Mouse (Mus musculus) heart, embryonic 15.5 days (tissue): ENCODE data around the gene Gm17428. TPM values are rescaled to one million over a fixed set of nuclear protein-coding genes. Genes with fewer than 3 reads are reported as not detected.

Experiments
- ATAC-seq: fragments of 200-750 bp; cut with Nextera tagmentation; replicated peaks from 2 replicates; pipeline ENCODE4 v1.8.0; 2017; ENCODE audit warnings: low read depth, moderate TSS enrichment; ENCODE audit not compliant: insufficient number of reproducible peaks, insufficient read depth, low FRiP score
- H3K27ac ChIP-seq: fragments of 300-500 bp; sonication (generic); 2 replicates; pipeline ENCODE4 v1.5.1; 2015; ENCODE audit warnings: mild to moderate bottlenecking, inconsistent platforms
- H3K27me3 ChIP-seq: fragments of 300-500 bp; sonication (generic); 2 replicates; pipeline ENCODE4 v1.6.1; 2015; ENCODE audit warnings: inconsistent platforms
- H3K36me3 ChIP-seq: fragments of 300-500 bp; sonication (generic); 2 replicates; pipeline ENCODE4 v1.6.1; 2015; ENCODE audit warnings: mild to moderate bottlenecking, inconsistent platforms
- H3K4me1 ChIP-seq: fragments of 300-500 bp; sonication (generic); replicated peaks from 2 replicates; pipeline ENCODE4 v1.6.1; 2015; ENCODE audit warnings: inconsistent platforms
- H3K4me2 ChIP-seq: fragments of 300-500 bp; sonication (generic); 2 replicates; pipeline ENCODE4 v1.6.1; 2015; ENCODE audit warnings: inconsistent platforms, mild to moderate bottlenecking, moderate library complexity
- H3K4me3 ChIP-seq: fragments of 300-500 bp; sonication (generic); 2 replicates; pipeline ENCODE4 v1.5.1; 2015; ENCODE audit warnings: mild to moderate bottlenecking, inconsistent platforms
- H3K9ac ChIP-seq: fragments of 300-500 bp; sonication (generic); 2 replicates; pipeline ENCODE4 v1.6.1; 2015; ENCODE audit warnings: mild to moderate bottlenecking, inconsistent platforms
- H3K9me3 ChIP-seq: fragments of 300-500 bp; sonication (generic); replicated peaks from 2 replicates; pipeline ENCODE4 v1.6.1; 2016; ENCODE audit warnings: inconsistent platforms
- WGBS: fragments of 180-500 bp; shearing (Covaris S2); methylation state at CpG from one replicate; pipeline ENCODE4 v1.1.7; 2015; ENCODE audit warnings: mixed read lengths; 5-methylcytosine and 5-hydroxymethylcytosine counted together
- polyA plus RNA-seq: library from polyadenylated mRNA; unstranded; fragments of >200 nt; fragmentation: Nextera tagmentation; extraction: Ambion mirVana; gene quantifications from 2 replicates; pipeline ENCODE4 v1.2.1, GENCODE M21; 2015

Gene Gm17428
- polyA plus RNA-seq = not detected in 2 replicates

DNA sequence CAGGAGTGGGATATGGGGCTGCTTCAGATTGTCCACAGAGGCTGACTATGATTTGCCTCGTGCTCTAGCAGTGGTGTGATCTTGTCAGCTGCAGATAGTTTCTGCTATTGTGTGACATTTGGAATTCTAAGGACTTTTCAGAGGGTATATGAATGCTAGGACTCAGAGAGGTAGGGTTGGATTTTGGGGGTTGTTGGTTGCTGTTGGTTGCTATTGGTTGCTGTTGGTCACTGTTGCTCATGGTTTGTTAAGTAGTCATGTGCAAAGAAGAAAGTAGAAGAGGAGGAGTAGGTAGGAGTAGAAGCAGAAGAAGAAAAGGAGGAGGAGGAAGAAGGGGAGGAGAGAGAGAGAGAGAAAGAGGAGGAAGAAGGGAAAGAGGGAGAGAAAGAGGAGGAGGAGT, at the start of gene Gm17428:
Gene Gm17428 (plus strand): TSS at position 301 of the 400 bp plus-strand sequence.
- H3K4me3 ChIP-seq = no peak within 1 kb of the TSS
- ATAC-seq = no peak
- peaks cover 26% of the 10 kb centered on the region for H3K4me1 ChIP-seq
- H3K27me3 ChIP-seq = no peaks in the 10 kb centered on the region
- peaks cover 38% of the 10 kb centered on the region for H3K36me3 ChIP-seq
- H3K9me3 ChIP-seq = no peaks in the 10 kb centered on the region
- H3K27ac ChIP-seq = peak within 1 kb of the TSS; percentile 66
- 0 out of 2 replicates have a peak within 1 kb of the TSS, but pooled peaks have one; percentile 16 for H3K4me2 ChIP-seq
- 28% methylated on average over 1 of the region's 1 CpGs for WGBS
- peak within 1 kb of the TSS; percentile 10; the same call in 1 of the 2 replicates for H3K9ac ChIP-seq

DNA sequence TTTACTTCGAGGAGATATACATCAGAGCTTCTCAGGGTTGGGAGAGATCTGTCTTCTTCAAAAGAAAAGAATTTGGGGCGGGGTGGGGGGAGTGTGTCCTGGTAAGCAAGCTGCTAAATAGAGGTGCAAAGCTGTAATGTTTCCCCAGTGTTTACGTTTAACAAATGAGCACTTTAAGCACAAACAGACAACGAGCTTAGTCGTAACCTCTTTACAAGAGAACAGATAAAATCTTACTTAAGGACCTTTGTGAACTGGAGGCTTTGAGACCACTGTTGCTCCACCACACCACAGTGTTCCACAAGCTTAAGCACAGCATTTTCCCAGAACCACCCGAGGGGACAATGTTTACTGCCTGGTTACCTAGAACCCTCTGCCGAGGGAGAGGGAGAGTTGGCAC, 49.4 kb upstream of the Gm17428 start:
- peaks cover 15% of the 10 kb centered on the region for H3K27me3 ChIP-seq
- H3K27ac ChIP-seq = peak overlapping the region; percentile 91
- WGBS = 41% methylated on average over 7 of the region's 7 CpGs
- H3K4me3 ChIP-seq = peak overlapping the region; percentile 59; the same call in 1 of the 2 replicates
- H3K9ac ChIP-seq = peak overlapping the region; percentile 72; the same call in 1 of the 2 replicates
- ATAC-seq = no peak
- H3K9me3 ChIP-seq = no peaks in the 10 kb centered on the region
- no peaks in the 10 kb centered on the region for H3K36me3 ChIP-seq
- H3K4me2 ChIP-seq = peak overlapping the region; percentile 93
- peaks cover 46% of the 10 kb centered on the region for H3K4me1 ChIP-seq

DNA sequence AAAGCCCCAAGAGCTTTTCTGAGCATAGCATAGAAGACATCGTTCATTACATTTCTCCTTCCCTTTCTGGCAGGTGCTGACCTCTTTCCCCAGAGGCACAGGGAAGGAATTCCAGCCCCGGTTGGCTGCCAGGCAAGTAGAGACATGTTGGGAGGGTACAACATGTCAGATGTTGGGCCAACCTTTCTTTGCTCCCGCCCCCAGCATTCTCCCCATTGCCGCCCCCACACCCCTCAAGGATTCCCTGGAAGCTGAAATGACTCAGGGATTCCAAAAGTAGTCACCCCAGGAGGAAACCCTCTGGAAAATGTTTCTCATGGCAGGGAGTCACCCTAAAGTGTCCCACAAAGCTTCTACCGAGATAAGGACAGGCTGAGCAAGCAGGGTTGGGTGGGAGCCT, 46.9 kb upstream of the Gm17428 start:
- Histone ChIP-seq H3K4me3 (no peak overlapping the region), H3K9me3 (no peaks in the 10 kb centered on the region), H3K36me3 (no peaks in the 10 kb centered on the region), H3K27me3 (peaks cover 15% of the 10 kb centered on the region), H3K4me1 (peaks cover 39% of the 10 kb centered on the region), H3K9ac (no peak overlapping the region), H3K27ac (no peak overlapping the region), H3K4me2 (no peak overlapping the region)
- ATAC-seq = no peak
- 49% methylated on average over 5 of the region's 5 CpGs for WGBS

DNA sequence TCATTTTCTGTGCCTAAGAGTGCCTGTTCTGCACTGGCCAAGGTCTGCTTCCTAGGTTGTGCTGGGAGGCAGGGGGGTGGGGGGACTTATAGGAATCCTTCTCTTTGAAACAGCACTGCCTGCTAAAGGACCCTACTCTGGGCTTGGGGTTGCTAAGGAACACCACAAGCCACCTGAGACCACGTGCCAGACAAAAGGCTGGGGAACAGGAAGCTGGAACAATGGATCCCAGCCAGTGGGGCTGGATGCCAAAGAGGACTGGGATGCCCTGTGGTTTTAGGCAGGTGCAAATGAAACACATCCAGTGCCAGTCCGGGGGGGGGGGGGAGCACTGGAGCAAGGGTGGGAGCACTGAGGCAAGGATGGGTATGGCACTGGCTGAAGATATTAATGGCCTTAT, 46.3 kb upstream of the Gm17428 start:
- no peak for ATAC-seq
- H3K4me2 ChIP-seq = no peak overlapping the region
- peaks cover 15% of the 10 kb centered on the region for H3K27me3 ChIP-seq
- no peaks in the 10 kb centered on the region for H3K9me3 ChIP-seq
- H3K9ac ChIP-seq = no peak overlapping the region
- 24% methylated on average over 2 of the region's 2 CpGs for WGBS
- no peak overlapping the region for H3K27ac ChIP-seq
- H3K4me3 ChIP-seq = no peak overlapping the region
- peaks cover 33% of the 10 kb centered on the region for H3K4me1 ChIP-seq
- H3K36me3 ChIP-seq = no peaks in the 10 kb centered on the region

DNA sequence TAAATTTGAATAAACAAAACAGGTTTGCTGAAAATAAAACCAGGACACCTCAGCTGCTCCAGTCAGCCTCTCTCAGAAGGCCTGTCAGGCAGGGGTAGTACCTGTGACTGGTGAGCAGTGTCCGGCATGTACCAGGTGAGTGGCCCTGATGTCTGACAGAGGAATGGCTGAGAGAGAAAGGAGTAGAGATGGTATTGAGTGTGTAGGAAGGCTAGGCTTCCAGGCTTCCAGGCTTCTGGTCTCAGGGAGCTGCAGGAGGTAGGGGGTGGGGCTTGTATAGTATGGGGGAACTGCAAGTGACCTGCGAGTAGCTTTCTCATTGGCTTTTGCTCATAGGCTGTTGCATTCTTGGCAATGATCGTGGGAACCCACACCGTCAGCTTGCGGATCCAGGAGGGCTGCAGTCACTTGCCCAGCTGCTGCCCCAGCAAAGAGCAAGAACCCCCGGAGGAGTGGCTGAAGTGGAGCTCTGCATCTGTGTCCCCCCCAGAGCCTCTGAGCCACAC, 44.0 kb upstream of the Gm17428 start, which contains the start of gene Il25:
Gene Il25 (plus strand): TSS at position 51 of the 506 bp plus-strand sequence.
- Histone ChIP-seq H3K4me2 (no peak within 1 kb of the TSS), H3K27me3 (peaks cover 6% of the 10 kb centered on the region), H3K4me1 (peaks cover 24% of the 10 kb centered on the region), H3K4me3 (no peak within 1 kb of the TSS), H3K27ac (no peak within 1 kb of the TSS), H3K9ac (no peak within 1 kb of the TSS), H3K9me3 (no peaks in the 10 kb centered on the region), H3K36me3 (no peaks in the 10 kb centered on the region)
- 34% methylated on average over 6 of the region's 6 CpGs for WGBS
- no peak for ATAC-seq

DNA sequence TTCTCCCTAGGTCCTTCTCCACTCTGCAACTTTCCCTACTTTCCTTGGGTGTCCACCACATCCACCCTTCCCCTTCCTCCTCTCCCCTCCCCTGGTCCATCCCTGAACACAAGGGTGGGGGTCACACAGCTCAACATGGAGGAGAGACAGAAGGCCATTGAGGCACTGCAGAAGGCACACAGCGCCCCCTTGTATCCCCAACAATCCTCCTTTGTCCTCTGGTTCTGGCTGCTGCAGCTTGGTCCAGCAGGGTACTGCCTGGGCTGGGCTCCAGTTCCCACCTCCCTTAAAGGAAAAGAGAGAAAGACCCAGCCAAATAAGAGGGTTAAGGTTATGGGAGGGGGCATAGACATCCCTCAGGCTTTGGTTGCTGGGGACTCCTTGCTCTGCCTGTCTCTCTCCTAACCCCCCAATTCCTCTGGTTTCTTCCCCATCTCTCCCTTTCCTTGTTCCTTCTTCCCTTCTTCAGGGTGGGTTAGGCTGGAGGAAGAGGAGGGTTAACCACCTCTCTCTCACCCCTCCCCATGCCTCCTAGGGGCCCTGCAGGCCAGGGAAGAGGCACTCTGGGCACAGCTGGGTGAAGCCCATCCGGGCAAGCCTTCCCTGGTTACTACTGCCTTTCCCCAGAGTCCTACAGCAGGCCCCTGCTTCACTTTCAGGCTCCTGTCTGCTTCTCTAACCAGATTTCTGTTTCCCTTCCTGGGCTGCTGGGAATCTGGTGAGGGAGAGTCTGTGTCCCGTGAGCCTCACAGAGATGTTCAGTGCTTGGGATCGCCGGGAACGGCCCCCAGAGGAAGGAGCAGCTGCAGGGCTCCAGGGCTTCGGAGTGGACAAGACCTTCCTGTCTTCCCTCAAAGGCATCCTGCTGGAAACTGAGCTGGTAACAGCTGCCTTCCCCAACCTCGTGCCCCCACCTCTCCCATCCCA, 40.6 kb upstream of the Gm17428 start, which contains the start of gene Cmtm5:
Gene Cmtm5 (plus strand): TSS at position 358 of the 927 bp plus-strand sequence.
- Histone ChIP-seq H3K4me2 (no peak within 1 kb of the TSS), H3K27ac (peak within 1 kb of the TSS; percentile 43), H3K27me3 (no peaks in the 10 kb centered on the region; the same call in 1 of the 2 replicates), H3K9ac (no peak within 1 kb of the TSS), H3K4me1 (peaks cover 13% of the 10 kb centered on the region), H3K9me3 (no peaks in the 10 kb centered on the region), H3K4me3 (no peak within 1 kb of the TSS), H3K36me3 (peaks cover 3% of the 10 kb centered on the region; the same call in 1 of the 2 replicates)
- no peak for ATAC-seq
- WGBS = 21% methylated on average over 8 of the region's 8 CpGs

DNA sequence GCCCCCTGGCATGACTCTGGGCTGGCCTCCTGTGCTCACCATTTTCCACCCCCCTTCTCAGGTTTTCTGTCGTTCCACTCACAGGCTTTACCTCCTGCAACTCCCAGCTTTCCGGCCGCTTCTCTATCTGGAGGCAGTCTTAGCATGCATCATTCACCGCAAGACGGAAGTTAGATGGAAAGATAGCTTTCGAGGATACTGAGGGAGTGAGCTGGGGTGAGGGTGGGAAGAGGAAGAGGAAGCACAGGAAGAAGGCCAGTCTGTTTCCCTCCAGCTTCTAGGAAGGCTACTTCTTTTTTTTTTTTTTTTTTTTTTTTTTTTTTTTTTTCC, 39.9 kb upstream of the Gm17428 start:
- Histone ChIP-seq H3K9me3 (no peaks in the 10 kb centered on the region), H3K4me1 (peaks cover 13% of the 10 kb centered on the region), H3K36me3 (peaks cover 9% of the 10 kb centered on the region; the same call in 1 of the 2 replicates), H3K4me3 (no peak overlapping the region), H3K9ac (no peak overlapping the region), H3K27ac (peak overlapping the region; percentile 43), H3K27me3 (no peaks in the 10 kb centered on the region; the same call in 1 of the 2 replicates), H3K4me2 (no peak overlapping the region)
- ATAC-seq = no peak
- 35% methylated on average over 6 of the region's 6 CpGs for WGBS

DNA sequence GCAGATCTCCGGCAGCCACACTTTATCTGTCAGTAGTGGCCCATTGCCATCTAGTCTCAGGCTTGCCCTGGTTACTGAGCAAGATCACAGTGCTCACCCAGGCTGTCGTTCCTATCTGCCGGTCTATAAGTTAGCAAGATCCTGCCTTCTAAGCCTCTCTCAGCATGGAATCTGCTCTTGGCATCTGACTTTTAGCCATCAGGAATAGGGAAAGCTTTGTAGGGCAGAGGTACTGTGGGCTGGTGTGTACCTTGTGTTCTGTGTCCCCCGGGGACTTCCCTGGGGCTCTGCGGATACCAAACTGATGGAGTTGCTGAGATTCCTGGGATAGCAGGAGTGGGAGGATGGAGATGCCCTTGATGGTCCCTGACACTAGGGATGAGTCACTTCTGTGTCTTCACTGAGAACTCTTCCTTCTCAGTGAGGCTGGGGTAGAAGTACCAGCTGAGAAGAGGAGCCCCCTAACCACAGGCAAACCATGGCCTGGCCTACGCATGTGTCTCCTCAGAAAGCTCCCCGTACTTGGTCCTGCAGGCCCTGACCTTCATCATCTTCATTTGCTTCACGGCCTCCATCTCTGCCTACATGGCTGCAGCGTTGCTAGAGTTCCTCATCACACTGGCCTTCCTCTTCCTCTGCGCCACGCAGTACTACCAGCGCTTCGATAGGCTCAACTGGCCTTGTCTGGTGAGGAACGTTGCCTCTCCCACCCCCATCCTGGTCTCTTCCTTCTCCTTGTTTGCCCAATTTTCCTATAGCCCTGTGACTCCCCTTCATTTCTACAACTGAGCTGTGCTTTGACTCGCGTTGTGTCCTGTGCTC, 39.2 kb upstream of the Gm17428 start:
- Histone ChIP-seq H3K36me3 (peaks cover 17% of the 10 kb centered on the region; the same call in 1 of the 2 replicates), H3K27ac (0 out of 2 replicates have a peak overlapping the region, but pooled peaks have one; percentile 4), H3K27me3 (no peaks in the 10 kb centered on the region; the same call in 1 of the 2 replicates), H3K4me3 (no peak overlapping the region), H3K4me2 (no peak overlapping the region), H3K9me3 (no peaks in the 10 kb centered on the region), H3K9ac (no peak overlapping the region), H3K4me1 (peaks cover 13% of the 10 kb centered on the region)
- 68% methylated on average over 16 of the region's 16 CpGs for WGBS
- no peak for ATAC-seq

DNA sequence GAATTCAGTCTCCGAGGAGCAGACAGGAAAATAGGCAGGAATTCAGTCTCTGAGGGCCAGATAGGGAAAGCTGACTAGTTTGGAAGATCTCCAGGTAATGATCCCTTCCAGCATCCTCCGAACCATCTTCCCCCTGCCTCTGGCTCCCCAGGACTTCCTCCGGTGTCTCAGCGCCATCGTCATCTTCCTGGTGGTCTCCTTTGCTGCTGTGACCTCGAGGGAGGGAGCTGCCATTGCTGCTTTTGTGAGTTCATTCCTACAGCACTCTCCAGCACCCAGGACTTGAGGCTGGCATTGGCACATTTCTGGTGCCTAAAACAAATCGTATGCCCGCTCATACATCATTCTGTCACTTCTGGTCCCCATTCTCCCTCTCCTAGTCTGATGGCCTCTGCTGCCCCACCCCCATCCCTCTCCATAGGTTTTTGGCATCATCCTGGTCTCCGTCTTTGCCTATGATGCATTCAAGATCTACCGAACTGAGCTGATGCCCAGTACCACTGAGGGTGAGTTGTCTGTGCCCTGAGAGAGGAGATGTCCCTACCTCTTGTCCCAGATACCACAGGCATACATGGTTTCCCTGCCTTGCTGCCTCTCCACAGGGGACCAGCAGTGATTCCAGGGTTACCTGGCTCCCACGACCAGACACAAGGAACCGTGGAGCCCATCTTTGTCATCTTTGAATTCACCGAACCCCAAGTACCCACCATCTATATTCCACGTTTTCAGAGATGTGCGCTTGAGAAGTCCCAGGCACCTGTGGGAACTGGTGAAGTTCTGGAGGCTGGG, 38.1 kb upstream of the Gm17428 start:
- peaks cover 27% of the 10 kb centered on the region for H3K36me3 ChIP-seq
- 54% methylated on average over 15 of the region's 15 CpGs for WGBS
- no peaks in the 10 kb centered on the region; the same call in 1 of the 2 replicates for H3K27me3 ChIP-seq
- H3K27ac ChIP-seq = 0 out of 2 replicates have a peak overlapping the region, but pooled peaks have one; percentile 4
- peak; percentile 32 for ATAC-seq
- no peak overlapping the region for H3K9ac ChIP-seq
- no peak overlapping the region for H3K4me3 ChIP-seq
- no peak overlapping the region for H3K4me2 ChIP-seq
- no peaks in the 10 kb centered on the region for H3K9me3 ChIP-seq
- H3K4me1 ChIP-seq = peaks cover 7% of the 10 kb centered on the region

DNA sequence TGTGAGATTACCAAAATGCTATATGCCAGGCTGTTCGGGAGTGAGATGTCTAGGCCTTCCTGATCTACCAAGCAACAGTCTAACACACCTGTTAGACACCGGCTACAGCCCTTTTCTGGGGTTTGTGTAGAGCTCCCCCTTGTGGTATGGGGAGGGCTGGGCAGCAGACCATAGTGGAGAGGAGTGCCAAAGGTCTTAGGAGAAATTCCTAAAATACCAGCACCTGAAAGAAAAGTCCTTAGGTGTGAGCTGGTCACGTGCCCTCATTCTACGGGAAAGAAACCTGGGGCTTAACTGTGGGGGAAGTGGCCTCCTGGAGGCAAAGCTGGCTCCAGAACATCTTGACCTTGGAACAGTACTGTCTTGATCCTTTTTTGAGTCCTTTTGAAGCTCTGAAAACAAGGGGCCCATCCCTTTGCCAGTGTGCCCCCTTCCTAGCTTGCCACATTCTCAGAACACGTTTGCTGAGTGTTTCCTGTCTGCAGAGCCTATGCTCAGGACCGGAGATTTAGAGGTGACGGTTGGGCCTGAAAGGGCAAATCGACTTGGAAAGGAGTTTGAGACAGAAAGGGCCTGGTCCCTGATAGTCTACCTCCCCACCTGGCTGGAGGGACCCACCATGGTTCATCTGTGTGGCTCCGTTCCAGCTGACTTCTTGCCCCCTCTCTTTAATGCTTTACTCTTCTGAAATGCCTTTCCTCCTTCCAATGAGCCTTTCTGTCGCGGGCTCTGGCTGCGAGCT, 37.1 kb upstream of the Gm17428 start:
- Histone ChIP-seq H3K36me3 (peaks cover 32% of the 10 kb centered on the region), H3K4me1 (peaks cover 7% of the 10 kb centered on the region), H3K27ac (peak overlapping the region; percentile 58), H3K4me2 (no peak overlapping the region), H3K4me3 (no peak overlapping the region), H3K9ac (no peak overlapping the region), H3K9me3 (no peaks in the 10 kb centered on the region), H3K27me3 (no peaks in the 10 kb centered on the region; the same call in 1 of the 2 replicates)
- 38% methylated on average over 12 of the region's 12 CpGs for WGBS
- peak; percentile 43; the same call in 1 of the 2 replicates for ATAC-seq
